Mouse (Mus musculus) frontal cortex, postnatal 14 days (tissue): Measurements from ENCODE around the gene Nptn.

ENCODE experiments used
- DNase-seq, 2 experiments: peaks; one replicate each; pipeline ENCODE4 v3.0.0; 2022; ENCODE audit warnings: low spot score in 2 of 2

Gene Nptn

GRCm38 (mm10) chr9:58691471-58691870 lies 109.4 kb downstream of the Nptn start:
- DNase-seq = no peak

DNA sequence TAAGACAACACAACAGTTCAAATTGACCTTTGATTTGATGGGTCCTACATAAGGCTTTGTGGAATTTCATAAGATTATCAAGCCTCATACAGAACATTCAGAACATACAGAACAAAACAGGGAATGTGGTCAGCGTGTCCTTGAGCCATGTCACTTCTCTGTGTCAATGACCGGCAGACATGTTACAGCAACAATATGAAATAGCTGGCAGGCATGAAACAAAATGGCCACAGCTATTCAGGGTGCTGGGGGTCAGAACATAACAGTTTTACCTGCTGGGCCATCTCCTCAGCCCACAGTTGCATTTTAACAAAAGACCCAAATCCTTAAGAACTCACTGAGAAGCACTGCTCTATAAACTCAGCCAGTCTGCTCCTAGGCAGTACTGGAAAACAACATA lies 116.4 kb downstream of the Nptn start:
- no peak for DNase-seq

GRCm38 (mm10) chr9:58701751-58702150 lies 119.7 kb downstream of the Nptn start:
- DNase-seq = no peak

DNA sequence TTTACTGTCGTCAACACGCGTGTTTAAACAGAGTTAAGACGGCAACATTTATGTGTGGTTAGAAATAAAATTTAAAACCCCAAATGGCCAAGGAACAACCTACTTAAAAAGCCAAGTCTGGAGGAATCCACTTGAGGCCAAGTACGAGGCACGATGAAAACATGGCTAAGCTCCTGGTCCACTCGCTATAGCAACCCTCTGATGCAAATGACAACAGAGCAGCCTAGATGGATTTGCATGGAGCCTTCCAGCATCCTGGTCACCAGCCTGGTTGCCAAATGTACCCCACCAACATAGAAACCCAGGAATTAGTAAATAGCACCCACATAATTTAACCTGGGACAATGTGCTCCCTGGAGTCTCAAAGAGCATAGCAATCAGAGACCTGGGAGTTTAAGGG lies 121.7 kb downstream of the Nptn start:
- no peak for DNase-seq

DNA sequence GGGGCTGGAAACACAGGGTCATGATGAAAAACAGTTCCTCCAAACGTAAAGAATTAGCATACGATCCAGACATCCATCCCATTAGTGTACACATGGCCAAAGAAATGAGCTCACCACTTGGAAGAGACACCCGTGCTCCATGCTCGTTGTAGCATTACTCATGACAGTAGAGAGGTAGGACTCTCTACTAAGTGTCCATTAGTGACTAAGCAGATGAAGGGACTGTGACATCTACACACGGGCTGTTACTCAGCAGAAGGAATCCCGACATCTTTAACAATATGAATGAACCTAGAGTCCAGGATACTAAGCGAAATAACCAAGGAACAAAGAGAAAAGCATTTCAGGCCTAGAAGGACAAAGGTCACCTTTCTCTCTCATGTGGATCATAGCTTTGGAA lies 124.0 kb downstream of the Nptn start:
- no peak for DNase-seq
